Mouse (Mus musculus): ENCODE results near the gene Ankrd66. TPM values are rescaled to one million over a fixed set of nuclear protein-coding genes. Genes with fewer than 3 reads are reported as not detected.

The Ankrd66 gene
- total RNA-seq, 1 experiment from 2014 or later = 5.5 TPM

- no peak for ATAC-seq (ENCODE audit: extremely low read depth, insufficient number of reproducible peaks, low FRiP score, poor library complexity, severe bottlenecking)
Measured at GRCm38 (mm10) chr17:43488439-43489151, 54.8 kb downstream of the Ankrd66 start.

- ATAC-seq (ENCODE audit: extremely low read depth, insufficient number of reproducible peaks, low FRiP score, poor library complexity, severe bottlenecking) = no peak
Measured at GRCm38 (mm10) chr17:43485982-43486381, 57.5 kb downstream of the Ankrd66 start.

Other genes with a start within 250 kb of the Ankrd66 start
- 0.12 TPM in 1 of 2 replicates, not detected in the other for gene Adgrf5, start 183.2 kb downstream of the Ankrd66 start, total RNA-seq (2017)
- gene Mep1a, start 40.8 kb downstream of the Ankrd66 start, total RNA-seq (2017) = 0.12 TPM in 1 of 2 replicates, not detected in the other
- gene Pla2g7, start 24.5 kb upstream of the Ankrd66 start, total RNA-seq (2017) = 658 and 695 TPM in 2 replicates
- gene Tdrd6, start 86.7 kb upstream of the Ankrd66 start, total RNA-seq (2017) = 0.12 TPM in 1 of 2 replicates, not detected in the other
- gene Slc25a27, start 123.6 kb upstream of the Ankrd66 start, total RNA-seq (2017) = 7.9 and 9.6 TPM in 2 replicates
- 4.7 and 8.6 TPM in 2 replicates for gene Cyp39a1, start 123.8 kb upstream of the Ankrd66 start, total RNA-seq (2017)